Mouse (Mus musculus): Measurements from ENCODE around the gene Usp20.

DNA sequence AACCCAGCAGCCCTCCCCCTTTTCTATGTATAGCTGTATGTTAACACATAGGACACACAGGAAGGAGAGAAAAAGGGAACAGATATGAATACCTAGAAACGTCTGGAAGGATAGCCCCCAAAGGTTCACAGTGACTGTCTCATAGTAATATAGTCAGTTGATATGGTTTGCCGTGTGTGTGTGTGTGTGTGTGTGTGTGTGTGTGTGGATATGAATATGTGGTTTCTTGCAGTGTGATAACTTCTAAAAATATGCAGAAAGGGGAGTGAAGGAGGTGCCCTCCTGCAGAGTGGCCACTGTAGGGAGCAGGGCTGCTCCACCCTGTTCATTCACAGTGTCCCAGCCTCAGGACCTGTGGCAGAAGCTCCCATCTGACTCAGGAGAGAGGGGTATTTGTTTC lies 23.4 kb downstream of the Usp20 start:
- TF ChIP-seq EP300 (IDR thresholded peaks at IDR 0.05; ENCODE audit: low read depth), result no peak
- TF ChIP-seq CTCF (IDR thresholded peaks at IDR 0.05; ENCODE audit: low read depth), result no peak

Measured in heart, postnatal 0 days (tissue).